Comparison of ENCODE assay signal across 9 mouse cellular contexts in genomic region chr6:144621089-144621769, GRCm38 (mm10).
DNase-seq lines count a peak whose midpoint lies in the region; ATAC-seq lines count a peak whose summit lies in the region.
"Had no signal": no experiment of that assay in that cellular context is flagged by ENCODE, and none has a peak within 500 bp of the region (broad histone marks: within the 10 kb centered on the region; RNA-seq: fewer than 3 reads in every experiment).

No protein-coding gene starts in this region.

- no peak overlapping the region for H3K4me3 ChIP-seq in kidney, embryonic 14.5 days (ENCODE audit: low read length)
- H3K4me3 ChIP-seq in lung, embryonic 16.5 days (ENCODE audit: low read length) = no peak overlapping the region

- H3K9ac ChIP-seq in kidney, embryonic 14.5 days (ENCODE audit: low read depth, low read length) = no peak overlapping the region
- H3K9ac ChIP-seq in lung, embryonic 16.5 days (ENCODE audit: low read length) = no peak overlapping the region

- H3K27ac ChIP-seq in kidney, embryonic 14.5 days (ENCODE audit: low read depth, low read length) = peak overlapping the region; percentile 69
- peak overlapping the region; percentile 88 for H3K27ac ChIP-seq in lung, embryonic 16.5 days (ENCODE audit: low read length)

- H3K9me3 ChIP-seq in kidney, embryonic 14.5 days (ENCODE audit: control insufficient read depth, low read length) = no peaks in the 10 kb centered on the region
- no peaks in the 10 kb centered on the region for H3K9me3 ChIP-seq in lung, embryonic 16.5 days (ENCODE audit: control insufficient read depth, low read length)

- H3K27me3 ChIP-seq in kidney, embryonic 14.5 days (ENCODE audit: control insufficient read depth, insufficient read depth, low read length) = no peaks in the 10 kb centered on the region
- no peaks in the 10 kb centered on the region for H3K27me3 ChIP-seq in lung, embryonic 16.5 days (ENCODE audit: control insufficient read depth, insufficient read depth, low read depth, low read length)

- intact Hi-C loops in gastrocnemius, postnatal 36 days (cut with DNase I) = no loop called here

- peak; percentile 10 to 23 for DNase-seq in urinary bladder, adult 18-20 months (ENCODE audit: low spot score in 2 of 2)
- no peak for DNase-seq in urinary bladder, postnatal 10 days (ENCODE audit: low spot score)
- DNase-seq in T-cell, adult 2 months (ENCODE audit: low spot score) = no peak
- no peak for DNase-seq in layer of hippocampus, postnatal 14 days (ENCODE audit: low spot score in 2 of 2)
- DNase-seq in left cerebral cortex, adult 9 months (ENCODE audit: low spot score in 2 of 2) = no peak
- no peak for DNase-seq in gastrocnemius, postnatal 36 days
- DNase-seq: heart, postnatal 4 days had no signal

- no peaks in the 10 kb centered on the region for H3K36me3 ChIP-seq in kidney, embryonic 14.5 days (ENCODE audit: control insufficient read depth, insufficient read depth, low read length)
- H3K36me3 ChIP-seq in lung, embryonic 16.5 days (ENCODE audit: control insufficient read depth, insufficient read depth, low read length) = no peaks in the 10 kb centered on the region

- ATAC-seq in kidney, embryonic 14.5 days (ENCODE audit: low FRiP score, low TSS enrichment) = peak; percentile 87
- peak; percentile 96 for ATAC-seq in lung, embryonic 16.5 days (ENCODE audit: low read depth)

- H3K4me1 ChIP-seq in kidney, embryonic 14.5 days (ENCODE audit: control insufficient read depth, insufficient read depth, low read length) = no peaks in the 10 kb centered on the region
- peaks cover 13% of the 10 kb centered on the region for H3K4me1 ChIP-seq in lung, embryonic 16.5 days (replicated peaks; ENCODE audit: control insufficient read depth, insufficient read depth, low read length)

- no peak overlapping the region for H3K4me2 ChIP-seq in kidney, embryonic 14.5 days (replicated peaks; ENCODE audit: low read depth, low read length)
- H3K4me2 ChIP-seq in lung, embryonic 16.5 days (ENCODE audit: low read depth, low read length) = peak overlapping the region; percentile 34

- WGBS in kidney, embryonic 14.5 days = 41% methylated on average over 3 of the region's 3 CpGs
- 18% methylated on average over 3 of the region's 3 CpGs for WGBS in lung, embryonic 16.5 days

Comparison
In these comparisons a context has a peak if more than half of its experiments do, and no peak if none do; other contexts are left out.
1. DNase-seq: peak in urinary bladder, adult 18-20 months (2 of 2); none in urinary bladder, postnatal 10 days (single experiment), T-cell, adult 2 months (single experiment), layer of hippocampus, postnatal 14 days (0 of 2), left cerebral cortex, adult 9 months (0 of 2) and gastrocnemius, postnatal 36 days (0 of 2).